Mouse (Mus musculus) retina, adult 2 months (tissue): ENCODE measurements at regions not wholly inside any gene's neighbourhood (a gene's known extent, or its start where the extent isn't known, plus 50 kb on each side); places are given as distances from the start of the nearest gene placed in this dataset.

Experiments used
- DNase-seq: peaks from one replicate; pipeline ENCODE4 v3.0.0-alpha.2; 2012; ENCODE audit warnings: low read depth, low spot score

- DNase-seq: no peak
These were observed 95.5 kb downstream of the 1700017N19Rik start for GRCm38 (mm10) chr10:100685748-100686147.

- DNase-seq: no peak
These were observed 105.7 kb downstream of the 1700017N19Rik start for GRCm38 (mm10) chr10:100695944-100696343.

- no peak for DNase-seq
These were observed 108.9 kb downstream of the 1700017N19Rik start for GRCm38 (mm10) chr10:100699206-100699605.

GRCm38 (mm10) chr10:100700281-100701205 is 110.3 kb downstream of the 1700017N19Rik start:
- DNase-seq: no peak

GRCm38 (mm10) chr10:100701938-100702337 is 111.7 kb downstream of the 1700017N19Rik start:
- DNase-seq: no peak

GRCm38 (mm10) chr10:100716084-100716667 is 125.9 kb downstream of the 1700017N19Rik start:
- DNase-seq: no peak

- DNase-seq: no peak
These were observed 128.3 kb downstream of the 1700017N19Rik start for GRCm38 (mm10) chr10:100718574-100718973.

- DNase-seq: no peak
These were observed 151.0 kb downstream of the 1700017N19Rik start for GRCm38 (mm10) chr10:100741269-100741668.

- peak; percentile 22 for DNase-seq
These were observed 151.8 kb downstream of the 1700017N19Rik start for GRCm38 (mm10) chr10:100742065-100742464.

GRCm38 (mm10) chr10:100746151-100746550 is 155.9 kb downstream of the 1700017N19Rik start:
- DNase-seq: no peak

GRCm38 (mm10) chr10:100754957-100755356 is 164.7 kb downstream of the 1700017N19Rik start:
- no peak for DNase-seq

- DNase-seq: no peak
These were observed 184.0 kb downstream of the 1700017N19Rik start for GRCm38 (mm10) chr10:100774252-100774651.

GRCm38 (mm10) chr10:100792166-100792565 is 201.9 kb downstream of the 1700017N19Rik start:
- DNase-seq: no peak

- no peak for DNase-seq
These were observed 202.3 kb downstream of the 1700017N19Rik start for GRCm38 (mm10) chr10:100792569-100792968.

GRCm38 (mm10) chr10:100795215-100795972 is 205.1 kb downstream of the 1700017N19Rik start:
- DNase-seq: no peak

GRCm38 (mm10) chr10:100811639-100812038 is 221.4 kb downstream of the 1700017N19Rik start:
- no peak for DNase-seq

GRCm38 (mm10) chr10:100834794-100835193 is 244.5 kb downstream of the 1700017N19Rik start:
- DNase-seq: no peak

- DNase-seq: no peak
These were observed 262.9 kb downstream of the 1700017N19Rik start for GRCm38 (mm10) chr10:100853213-100853612.

GRCm38 (mm10) chr10:100856509-100856908 is 266.2 kb downstream of the 1700017N19Rik start:
- no peak for DNase-seq

- no peak for DNase-seq
These were observed 275.4 kb downstream of the 1700017N19Rik start for GRCm38 (mm10) chr10:100865501-100866181.

GRCm38 (mm10) chr10:100868360-100868916 is 278.2 kb downstream of the 1700017N19Rik start:
- no peak for DNase-seq
